Mouse (Mus musculus): ENCODE results near the gene Rinl. TPM values are rescaled to one million over a fixed set of nuclear protein-coding genes. Genes with fewer than 3 reads are reported as not detected.

Rinl gene
- total RNA-seq, 2 experiments from 2014 or later, result 8.8 to 19.4 TPM

DNA sequence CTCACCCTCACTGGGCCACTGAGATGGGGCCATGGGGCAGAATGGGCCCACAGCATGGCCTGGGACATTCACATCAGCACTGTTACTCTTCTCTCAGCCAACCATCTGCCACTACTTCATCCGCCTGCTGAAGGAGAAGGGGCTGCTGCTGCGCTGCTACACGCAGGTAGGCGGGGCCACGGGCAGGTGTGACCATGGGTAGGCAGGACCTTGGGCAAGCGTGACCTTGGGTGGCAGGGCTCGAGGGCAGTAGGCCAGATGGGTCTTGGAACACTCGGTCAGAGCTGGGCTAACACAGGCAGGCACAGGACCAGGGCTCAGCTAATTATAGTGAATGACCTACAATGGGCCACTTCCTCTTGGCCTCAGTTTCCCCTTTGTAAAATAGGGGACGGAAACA, 9.9 kb upstream of the Rinl start:
- no peak for ATAC-seq (replicated peaks; ENCODE audit: low FRiP score, poor library complexity, severe bottlenecking)

DNA sequence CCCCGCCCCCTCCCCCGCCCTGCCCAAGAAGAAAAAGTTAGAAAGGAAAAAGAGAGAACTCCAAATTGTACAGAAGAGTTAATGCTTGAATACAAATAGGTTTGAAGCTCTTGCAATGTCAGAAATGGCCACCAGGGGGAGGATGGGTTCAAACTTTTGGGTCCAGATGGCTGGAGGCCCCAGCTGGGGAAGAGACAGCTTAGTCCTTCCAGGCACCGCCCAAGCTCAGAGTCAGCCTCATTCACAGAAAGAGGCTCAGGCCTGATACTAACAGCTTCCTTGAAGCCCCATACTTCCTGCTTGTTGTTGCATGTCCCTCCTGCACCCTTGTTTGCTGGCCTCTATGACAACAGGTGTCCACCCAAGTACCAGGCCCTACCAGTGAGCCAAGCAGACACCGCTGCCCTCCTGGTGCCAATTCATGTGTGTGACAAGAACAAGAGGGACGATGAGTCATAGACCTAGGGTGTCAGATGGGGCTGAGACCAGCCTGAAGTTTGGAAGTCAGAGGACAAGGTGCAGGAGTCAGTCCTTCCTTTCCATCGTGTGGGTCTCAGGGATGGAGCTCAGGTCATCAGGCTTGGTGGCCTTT, 8.6 kb upstream of the Rinl start:
- ATAC-seq (replicated peaks; ENCODE audit: low FRiP score, poor library complexity, severe bottlenecking), result peak; percentile 73

DNA sequence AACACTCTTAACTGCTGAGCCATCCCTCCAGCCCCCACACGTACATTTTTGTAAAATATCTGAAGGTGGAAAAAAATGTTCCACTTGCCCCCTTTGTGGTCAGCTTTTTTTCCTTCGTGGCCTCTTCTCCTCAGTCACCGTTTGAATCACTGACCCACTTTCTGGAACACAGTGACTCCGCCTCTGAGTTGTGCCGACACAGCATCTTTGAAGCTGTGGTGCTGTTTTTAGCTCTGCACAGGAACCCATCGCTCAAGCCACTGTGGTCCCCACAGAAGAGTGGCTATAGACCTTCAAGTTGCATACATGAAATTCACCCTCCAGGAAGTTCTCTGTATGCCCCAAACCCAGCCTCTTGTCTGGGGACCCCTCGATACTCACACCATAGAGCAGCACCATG, 7.9 kb upstream of the Rinl start:
- ATAC-seq (replicated peaks; ENCODE audit: low FRiP score, poor library complexity, severe bottlenecking), result no peak

- ATAC-seq (replicated peaks; ENCODE audit: low FRiP score, poor library complexity, severe bottlenecking), result no peak
Measured at GRCm38 (mm10) chr7:28781261-28781663, 7.5 kb upstream of the Rinl start.

- no peak for ATAC-seq (replicated peaks; ENCODE audit: low FRiP score, poor library complexity, severe bottlenecking)
Measured at GRCm38 (mm10) chr7:28785161-28785560, 3.6 kb upstream of the Rinl start.

GRCm38 (mm10) chr7:28787884-28788283, 885 bp upstream of the Rinl start:
- no peak for ATAC-seq (replicated peaks; ENCODE audit: low FRiP score, poor library complexity, severe bottlenecking)

GRCm38 (mm10) chr7:28789235-28789634, 466 bp downstream of the Rinl start:
- ATAC-seq (replicated peaks; ENCODE audit: low FRiP score, poor library complexity, severe bottlenecking), result no peak

GRCm38 (mm10) chr7:28790066-28790806, 1.5 kb downstream of the Rinl start:
- ATAC-seq (replicated peaks; ENCODE audit: low FRiP score, poor library complexity, severe bottlenecking), result no peak

- no peak for ATAC-seq (replicated peaks; ENCODE audit: low FRiP score, poor library complexity, severe bottlenecking)
Measured at GRCm38 (mm10) chr7:28791706-28792105, 2.9 kb downstream of the Rinl start.

DNA sequence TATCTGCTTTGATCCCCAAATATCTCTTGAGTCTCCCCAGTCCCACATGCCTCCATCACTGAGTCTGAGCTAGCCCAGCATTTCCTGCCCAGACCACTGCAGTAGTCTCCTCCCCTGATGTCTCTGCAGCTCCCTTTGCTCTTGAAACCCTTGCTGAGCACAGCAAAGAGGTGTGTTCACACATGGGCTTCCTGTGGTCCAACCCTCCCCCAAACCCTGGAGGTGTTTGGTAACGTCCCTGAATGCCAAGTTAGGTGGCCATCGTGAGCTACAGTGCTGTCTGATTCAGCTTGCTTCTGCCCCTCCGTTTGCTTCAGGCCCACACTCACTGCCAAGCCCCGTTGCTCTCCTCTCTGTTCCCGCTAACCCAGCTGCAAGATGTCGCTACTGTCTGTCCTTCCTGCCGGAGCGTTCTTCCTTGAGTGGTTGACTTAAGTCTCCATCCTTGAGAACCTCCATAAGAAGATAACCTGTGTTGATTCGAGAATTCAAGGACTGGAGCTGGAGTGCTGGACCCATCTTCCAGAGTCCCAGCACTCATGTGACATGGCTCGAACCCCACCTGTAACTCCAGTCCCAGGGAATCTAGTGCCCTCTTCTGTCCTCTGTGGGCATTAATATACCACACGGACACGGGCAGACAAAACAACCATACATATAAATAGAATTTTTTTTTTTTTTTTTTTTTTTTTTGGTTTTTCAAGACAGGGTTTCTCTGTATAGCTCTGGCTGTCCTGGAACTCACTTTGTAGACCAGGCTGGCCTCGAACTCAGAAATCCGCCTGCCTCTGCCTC, 3.8 kb downstream of the Rinl start:
- no peak for ATAC-seq (replicated peaks; ENCODE audit: low FRiP score, poor library complexity, severe bottlenecking)

DNA sequence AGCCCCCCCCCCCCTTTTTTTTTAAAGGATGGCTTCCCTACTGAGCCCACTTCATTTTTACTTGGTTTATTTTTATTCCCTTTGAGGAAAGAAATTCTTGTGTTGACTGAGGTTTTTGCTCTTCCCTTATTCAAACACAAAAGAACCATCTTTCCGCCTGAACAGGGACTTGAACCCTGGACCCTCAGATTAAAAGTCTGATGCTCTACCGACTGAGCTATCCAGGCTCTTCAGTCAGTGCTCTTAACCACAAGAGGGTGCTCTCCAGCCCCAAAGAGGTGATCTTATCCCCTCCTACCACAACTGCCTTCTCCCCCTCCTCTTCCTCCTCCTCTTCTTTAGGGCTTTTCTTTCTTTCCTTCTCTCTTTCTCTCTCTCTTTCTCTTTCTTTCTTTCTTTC, 5.1 kb downstream of the Rinl start:
- ATAC-seq (replicated peaks; ENCODE audit: low FRiP score, poor library complexity, severe bottlenecking), result no peak

GRCm38 (mm10) chr7:28794496-28794895, 5.7 kb downstream of the Rinl start:
- ATAC-seq (replicated peaks; ENCODE audit: low FRiP score, poor library complexity, severe bottlenecking), result no peak

- ATAC-seq (replicated peaks; ENCODE audit: low FRiP score, poor library complexity, severe bottlenecking), result no peak
Measured at GRCm38 (mm10) chr7:28795832-28796231, 7.1 kb downstream of the Rinl start.

- ATAC-seq (replicated peaks; ENCODE audit: low FRiP score, poor library complexity, severe bottlenecking), result peak; percentile 84
Measured at GRCm38 (mm10) chr7:28796562-28796975, 7.8 kb downstream of the Rinl start.

DNA sequence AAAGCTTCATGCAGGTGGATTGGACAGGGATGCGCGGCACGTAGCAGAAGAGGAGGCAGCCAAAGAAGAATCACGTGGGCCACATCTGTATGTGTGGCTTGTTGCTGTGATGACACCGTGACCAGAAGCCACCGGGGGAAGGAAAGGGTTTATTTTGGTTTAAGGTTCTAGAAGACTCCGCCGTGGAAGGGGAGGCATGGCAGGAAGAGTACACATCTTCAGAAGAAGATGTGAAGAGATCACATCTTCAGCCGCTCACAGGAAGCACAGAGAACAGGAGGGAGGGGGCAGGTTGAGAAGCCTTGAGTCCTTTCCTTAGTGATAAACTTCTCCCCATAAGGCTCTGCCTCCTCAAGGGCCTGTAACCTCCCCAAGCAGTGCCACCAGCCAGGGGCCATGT, 11.2 kb downstream of the Rinl start:
- ATAC-seq (replicated peaks; ENCODE audit: low FRiP score, poor library complexity, severe bottlenecking), result no peak

DNA sequence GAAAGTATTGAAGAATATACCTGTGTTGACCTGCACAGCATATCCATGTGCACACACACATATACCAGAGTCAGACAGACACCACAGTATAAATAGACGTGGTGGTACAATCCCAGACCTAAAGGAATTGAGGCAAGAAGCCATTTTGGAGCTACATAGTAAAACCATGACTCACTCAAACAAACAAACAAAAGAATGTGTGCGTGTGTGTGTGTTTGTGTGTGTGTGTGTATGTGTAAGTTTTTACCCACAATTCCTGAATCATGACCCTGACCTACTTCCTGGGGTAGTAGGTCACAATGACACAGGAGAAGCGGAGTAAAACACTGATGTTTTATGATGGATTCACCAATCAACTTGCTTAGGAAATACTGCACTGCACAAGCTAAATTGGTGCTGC, 12.7 kb downstream of the Rinl start:
- ATAC-seq (replicated peaks; ENCODE audit: low FRiP score, poor library complexity, severe bottlenecking), result no peak

- ATAC-seq (replicated peaks; ENCODE audit: low FRiP score, poor library complexity, severe bottlenecking), result no peak
Measured at GRCm38 (mm10) chr7:28801901-28802670, 13.3 kb downstream of the Rinl start.

DNA sequence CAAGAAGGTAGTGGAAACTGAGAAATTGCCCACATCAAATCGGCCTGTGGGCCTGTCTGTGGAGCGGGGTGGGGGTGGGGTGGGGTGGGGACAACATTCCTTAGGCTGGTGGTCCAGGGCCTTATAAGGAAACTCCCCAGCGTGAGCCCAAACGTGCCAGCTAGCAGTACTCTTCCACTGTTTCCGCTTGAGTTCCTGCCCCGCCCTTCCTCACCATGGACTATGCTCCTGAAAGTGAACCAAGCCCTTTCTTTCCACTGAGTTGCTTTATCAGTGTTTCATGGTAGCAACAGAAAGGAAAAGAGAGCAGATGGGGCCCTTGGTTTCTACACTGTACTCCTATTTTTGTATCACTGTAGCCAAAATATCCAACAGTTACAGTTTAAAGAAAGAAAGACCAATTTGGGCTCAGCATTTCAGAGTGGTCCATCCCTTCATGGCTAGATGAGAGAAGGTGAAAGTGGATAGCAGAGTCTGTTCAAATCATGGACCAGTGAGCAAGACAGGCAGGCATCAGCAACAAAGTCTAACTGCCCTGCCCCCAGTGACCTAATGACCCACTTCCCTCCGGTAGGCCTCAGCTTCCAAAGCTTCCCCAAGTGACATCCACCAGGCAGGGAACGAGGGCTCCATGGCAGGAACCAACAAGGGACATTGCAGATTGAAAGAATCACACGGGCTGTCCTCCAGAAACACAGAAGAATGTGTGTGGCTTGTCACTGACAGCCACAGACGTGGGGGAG, 14.2 kb downstream of the Rinl start:
- ATAC-seq (replicated peaks; ENCODE audit: low FRiP score, poor library complexity, severe bottlenecking), result no peak

- no peak for ATAC-seq (replicated peaks; ENCODE audit: low FRiP score, poor library complexity, severe bottlenecking)
Measured at GRCm38 (mm10) chr7:28803756-28804155, 15.0 kb downstream of the Rinl start.

DNA sequence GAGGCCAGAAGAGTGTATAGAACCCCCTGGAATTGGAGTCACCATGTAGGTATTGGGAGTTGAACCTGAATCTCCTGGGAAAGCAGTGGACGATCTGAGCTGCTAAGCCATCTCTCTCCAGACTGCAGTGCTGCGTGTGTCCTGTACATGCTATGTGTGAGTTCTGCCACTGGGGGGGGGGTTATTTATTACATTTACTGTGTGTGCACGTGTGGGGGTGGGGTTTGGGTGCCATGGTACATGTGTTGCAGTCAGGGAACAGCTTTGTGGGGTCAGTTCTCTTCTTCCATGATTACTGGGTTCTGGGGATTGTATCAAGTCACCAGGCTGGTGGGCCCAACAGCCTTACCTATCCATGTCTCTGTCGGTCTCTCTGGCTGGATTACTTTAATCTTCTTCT, 18.1 kb downstream of the Rinl start:
- ATAC-seq (replicated peaks; ENCODE audit: low FRiP score, poor library complexity, severe bottlenecking), result no peak

All from erythroid progenitor cell, adult 5-6 weeks (primary cell).